Mouse (Mus musculus) cortical plate, adult 2 months (tissue): ENCODE results near the gene Wdr6.
A peak's percentile ranks its signal among the peaks of the same experiment; 100 is the strongest.

Source experiments
- CTCF ChIP-seq: fragments of 200-500 bp; IDR thresholded peaks from 2 replicates; pipeline ENCODE4 v1.5.1; 2011; ENCODE audit warnings: mild to moderate bottlenecking, control low read depth, low read length; ENCODE audit not compliant: insufficient read depth; ENCODE audit errors: extremely low read depth
- POLR2A ChIP-seq: fragments of 200-500 bp; IDR thresholded peaks from 2 replicates; pipeline ENCODE4 v1.6.1; 2011; ENCODE audit warnings: mild to moderate bottlenecking, low read length, control low read depth; ENCODE audit not compliant: insufficient read depth; ENCODE audit errors: extremely low read depth

- TF ChIP-seq CTCF (peak; percentile 57), POLR2A (0 out of 2 replicates have a peak, but pooled peaks have one; percentile 8)
Observed at GRCm38 (mm10) chr9:108570207-108570896, 8.2 kb downstream of the Wdr6 start.
